Mouse (Mus musculus) megakaryocyte-erythroid progenitor cell, adult 5-6 weeks (primary cell): ENCODE data around the gene Nupl2. TPM values are rescaled to one million over a fixed set of nuclear protein-coding genes. Genes with fewer than 3 reads are reported as not detected.

Experiments
- ATAC-seq: replicated peaks from 2 replicates; pipeline ENCODE4 v1.8.0; 2016; ENCODE audit warnings: mild to moderate bottlenecking, inconsistent platforms; ENCODE audit not compliant: severe bottlenecking, poor library complexity, low FRiP score, low TSS enrichment
- total RNA-seq, 2 experiments: library from RNA; stranded (forward) in 1 of 2; stranded (reverse) in 1 of 2; fragments of 200-1000, 215-1000 nt in 1 of 2; fragments of >200 nt in 1 of 2; fragmentation: Nextera tagmentation in 1 of 2; gene quantifications; 2 replicates each; pipeline ENCODE4 v1.2.3; 2014 to 2017

The Nupl2 gene
- total RNA-seq (2014; fragmentation: Nextera tagmentation) (24.4 and 29.2 TPM in 2 replicates), total RNA-seq (2017) (7.5 and 17.9 TPM in 2 replicates)

GRCm38 (mm10) chr5:24164789-24165445, at the start of gene Nupl2:
TSS of gene Nupl2 (plus strand) at chr5:24164963.
- ATAC-seq, result peak; percentile 100

- no peak for ATAC-seq
Measured at GRCm38 (mm10) chr5:24122221-24122620, 42.5 kb upstream of the Nupl2 start.

GRCm38 (mm10) chr5:24124175-24124574, 40.6 kb upstream of the Nupl2 start:
- ATAC-seq, result no peak

- ATAC-seq, result no peak
Measured at GRCm38 (mm10) chr5:24124579-24125276, 40.0 kb upstream of the Nupl2 start.

GRCm38 (mm10) chr5:24125910-24126636, 38.7 kb upstream of the Nupl2 start:
- ATAC-seq, result no peak

- ATAC-seq, result no peak
Measured at GRCm38 (mm10) chr5:24126967-24127366, 37.8 kb upstream of the Nupl2 start.

- ATAC-seq, result no peak
Measured at GRCm38 (mm10) chr5:24146964-24147363, 17.8 kb upstream of the Nupl2 start.

- ATAC-seq, result no peak
Measured at GRCm38 (mm10) chr5:24152199-24152598, 12.6 kb upstream of the Nupl2 start.

GRCm38 (mm10) chr5:24156774-24157173, 8.0 kb upstream of the Nupl2 start:
- ATAC-seq, result no peak

GRCm38 (mm10) chr5:24167263-24167662, 2.5 kb downstream of the Nupl2 start:
- ATAC-seq, result no peak

- no peak for ATAC-seq
Measured at GRCm38 (mm10) chr5:24169881-24170280, 5.1 kb downstream of the Nupl2 start.

- ATAC-seq, result no peak
Measured at GRCm38 (mm10) chr5:24172092-24172491, 7.3 kb downstream of the Nupl2 start.

GRCm38 (mm10) chr5:24181514-24182295, 16.9 kb downstream of the Nupl2 start:
- no peak for ATAC-seq

- ATAC-seq, result no peak
Measured at GRCm38 (mm10) chr5:24182296-24182734, 17.6 kb downstream of the Nupl2 start.

GRCm38 (mm10) chr5:24183096-24183495, 18.3 kb downstream of the Nupl2 start:
- no peak for ATAC-seq

- ATAC-seq, result no peak
Measured at GRCm38 (mm10) chr5:24184011-24184410, 19.2 kb downstream of the Nupl2 start.

GRCm38 (mm10) chr5:24188476-24188875, 23.7 kb downstream of the Nupl2 start:
- ATAC-seq, result no peak

GRCm38 (mm10) chr5:24191821-24192220, 27.1 kb downstream of the Nupl2 start:
- no peak for ATAC-seq

GRCm38 (mm10) chr5:24201006-24201405, 36.2 kb downstream of the Nupl2 start:
- ATAC-seq, result no peak

GRCm38 (mm10) chr5:24202492-24202891, 37.7 kb downstream of the Nupl2 start:
- ATAC-seq, result no peak
